Mouse (Mus musculus): Measurements from ENCODE around the gene Mrps7. TPM values are rescaled to one million over a fixed set of nuclear protein-coding genes. Genes with fewer than 3 reads are reported as not detected.

The Mrps7 gene
- polyA plus RNA-seq, 1 experiment from 2014 or later = 103 TPM

- no peaks in the 10 kb centered on the region for H3K27me3 ChIP-seq (replicated peaks; ENCODE audit: control insufficient read depth, insufficient read depth, low read length)
- no peak overlapping the region for H3K9ac ChIP-seq (ENCODE audit: low read depth, low read length)
- peaks cover 7% of the 10 kb centered on the region; the same call in 1 of the 2 replicates for H3K36me3 ChIP-seq (ENCODE audit: control insufficient read depth, insufficient read depth, low read length)
- ATAC-seq = no peak
- no peak overlapping the region for H3K4me3 ChIP-seq (ENCODE audit: low read length)
- H3K4me2 ChIP-seq (ENCODE audit: low read depth, low read length) = no peak overlapping the region
- H3K4me1 ChIP-seq (ENCODE audit: control insufficient read depth, insufficient read depth, low read length) = peaks cover 2% of the 10 kb centered on the region; the same call in 1 of the 2 replicates
- no peaks in the 10 kb centered on the region for H3K9me3 ChIP-seq (ENCODE audit: control insufficient read depth, low read length)
- 78% methylated on average over 9 of the region's 9 CpGs for WGBS
- H3K27ac ChIP-seq (ENCODE audit: low read length) = no peak overlapping the region
Measured at GRCm38 (mm10) chr11:115625877-115626276, 22.2 kb downstream of the Mrps7 start.

- H3K4me3 ChIP-seq (ENCODE audit: low read length) = peak overlapping the region; percentile 65
- peaks cover 2% of the 10 kb centered on the region for H3K4me1 ChIP-seq (ENCODE audit: control insufficient read depth, insufficient read depth, low read length)
- H3K9me3 ChIP-seq (ENCODE audit: control insufficient read depth, low read length) = no peaks in the 10 kb centered on the region
- no peak for ATAC-seq
- H3K27ac ChIP-seq (ENCODE audit: low read length) = no peak overlapping the region
- peaks cover 7% of the 10 kb centered on the region; the same call in 1 of the 2 replicates for H3K36me3 ChIP-seq (ENCODE audit: control insufficient read depth, insufficient read depth, low read length)
- no peaks in the 10 kb centered on the region for H3K27me3 ChIP-seq (replicated peaks; ENCODE audit: control insufficient read depth, insufficient read depth, low read length)
- 41% methylated on average over 11 of the region's 11 CpGs for WGBS
- H3K4me2 ChIP-seq (ENCODE audit: low read depth, low read length) = peak overlapping the region; percentile 71
- H3K9ac ChIP-seq (ENCODE audit: low read depth, low read length) = peak overlapping the region; percentile 81
Measured at GRCm38 (mm10) chr11:115626824-115627616, 23.3 kb downstream of the Mrps7 start.

GRCm38 (mm10) chr11:115627705-115628464 lies 24.2 kb downstream of the Mrps7 start, which contains the start of gene Slc25a19:
TSS of gene Slc25a19 (minus strand) at chr11:115628295.
- H3K27ac ChIP-seq (ENCODE audit: low read length) = peak within 1 kb of the TSS; percentile 67
- H3K4me1 ChIP-seq (ENCODE audit: control insufficient read depth, insufficient read depth, low read length) = peaks cover 2% of the 10 kb centered on the region
- peak; percentile 99 for ATAC-seq
- H3K9ac ChIP-seq (ENCODE audit: low read depth, low read length) = peak within 1 kb of the TSS; percentile 81
- no peaks in the 10 kb centered on the region for H3K27me3 ChIP-seq (replicated peaks; ENCODE audit: control insufficient read depth, insufficient read depth, low read length)
- under 1% methylated on average over 47 of the region's 47 CpGs for WGBS
- H3K4me2 ChIP-seq (ENCODE audit: low read depth, low read length) = peak within 1 kb of the TSS; percentile 71
- peak within 1 kb of the TSS; percentile 65 for H3K4me3 ChIP-seq (ENCODE audit: low read length)
- no peaks in the 10 kb centered on the region for H3K9me3 ChIP-seq (ENCODE audit: control insufficient read depth, low read length)
- H3K36me3 ChIP-seq (ENCODE audit: control insufficient read depth, insufficient read depth, low read length) = peaks cover 2% of the 10 kb centered on the region; the same call in 1 of the 2 replicates

GRCm38 (mm10) chr11:115628465-115629101 lies 24.9 kb downstream of the Mrps7 start:
- WGBS = 43% methylated on average over 13 of the region's 13 CpGs
- Histone ChIP-seq H3K27ac (ENCODE audit: low read length) (no peak overlapping the region), H3K9me3 (ENCODE audit: control insufficient read depth, low read length) (no peaks in the 10 kb centered on the region)

GRCm38 (mm10) chr11:115629734-115630531 lies 26.2 kb downstream of the Mrps7 start:
- peaks cover 2% of the 10 kb centered on the region for H3K4me1 ChIP-seq (ENCODE audit: control insufficient read depth, insufficient read depth, low read length)
- no peaks in the 10 kb centered on the region for H3K36me3 ChIP-seq (ENCODE audit: control insufficient read depth, insufficient read depth, low read length)
- 85% methylated on average over 13 of the region's 13 CpGs for WGBS
- no peaks in the 10 kb centered on the region for H3K27me3 ChIP-seq (replicated peaks; ENCODE audit: control insufficient read depth, insufficient read depth, low read length)
- no peak overlapping the region for H3K4me2 ChIP-seq (ENCODE audit: low read depth, low read length)
- no peaks in the 10 kb centered on the region for H3K9me3 ChIP-seq (ENCODE audit: control insufficient read depth, low read length)
- H3K9ac ChIP-seq (ENCODE audit: low read depth, low read length) = no peak overlapping the region
- H3K27ac ChIP-seq (ENCODE audit: low read length) = no peak overlapping the region
- H3K4me3 ChIP-seq (ENCODE audit: low read length) = no peak overlapping the region
- no peak for ATAC-seq

More at GRCm38 (mm10) chr11:115628465-115629101, 24.9 kb downstream of the Mrps7 start:
- peak overlapping the region; percentile 42 for H3K4me2 ChIP-seq (ENCODE audit: low read depth, low read length)
- peak overlapping the region; percentile 65 for H3K4me3 ChIP-seq (ENCODE audit: low read length)
- H3K36me3 ChIP-seq (ENCODE audit: control insufficient read depth, insufficient read depth, low read length) = no peaks in the 10 kb centered on the region
- ATAC-seq = no peak; the same call in 1 of the 2 replicates
- peaks cover 2% of the 10 kb centered on the region for H3K4me1 ChIP-seq (ENCODE audit: control insufficient read depth, insufficient read depth, low read length)
- no peaks in the 10 kb centered on the region for H3K27me3 ChIP-seq (replicated peaks; ENCODE audit: control insufficient read depth, insufficient read depth, low read length)
- peak overlapping the region; percentile 46 for H3K9ac ChIP-seq (ENCODE audit: low read depth, low read length)

- no peak overlapping the region for H3K4me2 ChIP-seq (ENCODE audit: low read depth, low read length)
- H3K9ac ChIP-seq (ENCODE audit: low read depth, low read length) = no peak overlapping the region
- peaks cover 2% of the 10 kb centered on the region for H3K4me1 ChIP-seq (ENCODE audit: control insufficient read depth, insufficient read depth, low read length)
- H3K4me3 ChIP-seq (ENCODE audit: low read length) = no peak overlapping the region
- WGBS = 44% methylated on average over 16 of the region's 16 CpGs
- no peak for ATAC-seq
- no peaks in the 10 kb centered on the region for H3K9me3 ChIP-seq (ENCODE audit: control insufficient read depth, low read length)
- no peaks in the 10 kb centered on the region for H3K36me3 ChIP-seq (ENCODE audit: control insufficient read depth, insufficient read depth, low read length)
- no peaks in the 10 kb centered on the region for H3K27me3 ChIP-seq (replicated peaks; ENCODE audit: control insufficient read depth, insufficient read depth, low read length)
- H3K27ac ChIP-seq (ENCODE audit: low read length) = no peak overlapping the region; the same call in 1 of the 2 replicates
Measured at GRCm38 (mm10) chr11:115630532-115631504, 27.1 kb downstream of the Mrps7 start.

- Histone ChIP-seq H3K4me1 (ENCODE audit: control insufficient read depth, insufficient read depth, low read length) (peaks cover 2% of the 10 kb centered on the region; the same call in 1 of the 2 replicates), H3K9me3 (ENCODE audit: control insufficient read depth, low read length) (no peaks in the 10 kb centered on the region), H3K36me3 (ENCODE audit: control insufficient read depth, insufficient read depth, low read length) (no peaks in the 10 kb centered on the region), H3K4me2 (ENCODE audit: low read depth, low read length) (no peak overlapping the region), H3K9ac (ENCODE audit: low read depth, low read length) (no peak overlapping the region), H3K4me3 (ENCODE audit: low read length) (no peak overlapping the region), H3K27me3 (replicated peaks; ENCODE audit: control insufficient read depth, insufficient read depth, low read length) (no peaks in the 10 kb centered on the region), H3K27ac (ENCODE audit: low read length) (no peak overlapping the region; the same call in 1 of the 2 replicates)
- WGBS = 30% methylated on average over 3 of the region's 3 CpGs
- ATAC-seq = no peak
Measured at GRCm38 (mm10) chr11:115631505-115631890, 27.8 kb downstream of the Mrps7 start.

- 71% methylated on average over 7 of the region's 7 CpGs for WGBS
Measured at GRCm38 (mm10) chr11:115632247-115632646, 28.5 kb downstream of the Mrps7 start.

More at GRCm38 (mm10) chr11:115632247-115632646, 28.5 kb downstream of the Mrps7 start:
- H3K4me1 ChIP-seq (ENCODE audit: control insufficient read depth, insufficient read depth, low read length) = peaks cover under 1% of the 10 kb centered on the region; the same call in 1 of the 2 replicates
- no peaks in the 10 kb centered on the region for H3K27me3 ChIP-seq (replicated peaks; ENCODE audit: control insufficient read depth, insufficient read depth, low read length)
- no peaks in the 10 kb centered on the region for H3K9me3 ChIP-seq (ENCODE audit: control insufficient read depth, low read length)
- no peak overlapping the region for H3K27ac ChIP-seq (ENCODE audit: low read length)
- no peak overlapping the region for H3K4me3 ChIP-seq (ENCODE audit: low read length)
- no peak overlapping the region for H3K9ac ChIP-seq (ENCODE audit: low read depth, low read length)
- no peaks in the 10 kb centered on the region for H3K36me3 ChIP-seq (ENCODE audit: control insufficient read depth, insufficient read depth, low read length)
- ATAC-seq = no peak
- H3K4me2 ChIP-seq (ENCODE audit: low read depth, low read length) = no peak overlapping the region

Data from intestine, embryonic 16.5 days (tissue).